Mouse (Mus musculus) liver (tissue): ENCODE measurements around the gene Tenm2.
A peak's percentile ranks its signal among the peaks of the same experiment; 100 is the strongest.

Source experiments
- DNase-seq: peaks from one replicate; pipeline ENCODE4 v3.0.0-alpha.2; 2020; ENCODE audit warnings: mixed read lengths

Gene Tenm2

GRCm38 (mm10) chr11:37076989-37077598 lies 158.7 kb downstream of the Tenm2 start:
- no peak for DNase-seq

- no peak for DNase-seq
Measured at GRCm38 (mm10) chr11:37075349-37075748, 160.4 kb downstream of the Tenm2 start.

- no peak for DNase-seq
Measured at GRCm38 (mm10) chr11:37065459-37065858, 170.3 kb downstream of the Tenm2 start.

GRCm38 (mm10) chr11:37046671-37047070 lies 189.1 kb downstream of the Tenm2 start:
- peak; percentile 42 for DNase-seq

GRCm38 (mm10) chr11:37041259-37041658 lies 194.5 kb downstream of the Tenm2 start:
- DNase-seq, result no peak

GRCm38 (mm10) chr11:37039283-37039682 lies 196.5 kb downstream of the Tenm2 start:
- DNase-seq, result no peak

- DNase-seq, result no peak
Measured at GRCm38 (mm10) chr11:37031305-37032055, 204.3 kb downstream of the Tenm2 start.

GRCm38 (mm10) chr11:37011900-37012299 lies 223.9 kb downstream of the Tenm2 start:
- no peak for DNase-seq

- no peak for DNase-seq
Measured at GRCm38 (mm10) chr11:37009243-37009642, 226.5 kb downstream of the Tenm2 start.

GRCm38 (mm10) chr11:36997668-36998067 lies 238.1 kb downstream of the Tenm2 start:
- no peak for DNase-seq

- no peak for DNase-seq
Measured at GRCm38 (mm10) chr11:36990895-36991294, 244.9 kb downstream of the Tenm2 start.

- no peak for DNase-seq
Measured at GRCm38 (mm10) chr11:36988776-36989565, 246.8 kb downstream of the Tenm2 start.

GRCm38 (mm10) chr11:36974142-36974541 lies 261.6 kb downstream of the Tenm2 start:
- DNase-seq, result no peak

GRCm38 (mm10) chr11:36958102-36958501 lies 277.7 kb downstream of the Tenm2 start:
- DNase-seq, result no peak

GRCm38 (mm10) chr11:36941429-36941828 lies 294.3 kb downstream of the Tenm2 start:
- DNase-seq, result no peak

- DNase-seq, result no peak
Measured at GRCm38 (mm10) chr11:36940557-36941110, 295.1 kb downstream of the Tenm2 start.

- no peak for DNase-seq
Measured at GRCm38 (mm10) chr11:36929817-36930216, 305.9 kb downstream of the Tenm2 start.

GRCm38 (mm10) chr11:36926705-36927406 lies 308.9 kb downstream of the Tenm2 start:
- no peak for DNase-seq

- no peak for DNase-seq
Measured at GRCm38 (mm10) chr11:36919301-36919700, 316.5 kb downstream of the Tenm2 start.

- DNase-seq, result peak; percentile 5
Measured at GRCm38 (mm10) chr11:36911406-36911805, 324.4 kb downstream of the Tenm2 start.

GRCm38 (mm10) chr11:36909036-36909435 lies 326.7 kb downstream of the Tenm2 start:
- DNase-seq, result no peak

GRCm38 (mm10) chr11:36902302-36902701 lies 333.5 kb downstream of the Tenm2 start:
- no peak for DNase-seq

GRCm38 (mm10) chr11:36893061-36893460 lies 342.7 kb downstream of the Tenm2 start:
- no peak for DNase-seq
